Mouse (Mus musculus) gastrocnemius, adult 2 months (tissue): ENCODE data around the gene Necap1. TPM values are rescaled to one million over a fixed set of nuclear protein-coding genes. Genes with fewer than 3 reads are reported as not detected.

Experiments
- DNase-seq: peaks from one replicate; pipeline ENCODE4 v3.0.0; 2022
- H3K27ac ChIP-seq: fragments of 200-600 bp; 2 replicates; pipeline ENCODE4 v1.8.1; 2022; ENCODE audit warnings: mild to moderate bottlenecking
- H3K4me3 ChIP-seq: fragments of 200-600 bp; 2 replicates; pipeline ENCODE4 v1.8.1; 2022; ENCODE audit warnings: mild to moderate bottlenecking, moderate library complexity
- CTCF ChIP-seq: fragments of 200-600 bp; IDR thresholded peaks from 2 replicates; pipeline ENCODE4 v1.8.1; 2022; ENCODE audit warnings: antibody characterized with exemption, mild to moderate bottlenecking, moderate library complexity
- intact Hi-C: fragments of 180-260 bp; cut with DNase I; formaldehyde crosslinking; loops from one replicate; pipeline ENCODE4 v1.15.1; 2025
- total RNA-seq, 2 experiments: library from RNA; stranded (reverse); gene quantifications; 2 replicates each; pipeline ENCODE4 v1.2.3; 2021

The Necap1 gene
- total RNA-seq, 2 experiments from 2014 or later, result 15.2 to 16.2 TPM

GRCm38 (mm10) chr6:122862434-122862833 lies 11.8 kb upstream of the Necap1 start:
- intact Hi-C loops, result no loop called here
- TF ChIP-seq CTCF, result peak; percentile 28; the same call in 1 of the 2 replicates
- H3K4me3 ChIP-seq, result no peak overlapping the region
- H3K27ac ChIP-seq, result no peak overlapping the region
- DNase-seq, result no peak

GRCm38 (mm10) chr6:122862871-122863270 lies 11.4 kb upstream of the Necap1 start:
- H3K27ac ChIP-seq, result no peak overlapping the region
- TF ChIP-seq CTCF, result no peak
- DNase-seq, result no peak
- H3K4me3 ChIP-seq, result no peak overlapping the region
- intact Hi-C loops, result no loop called here

- intact Hi-C loops, result no loop called here
- Histone ChIP-seq H3K4me3 (no peak overlapping the region), H3K27ac (no peak overlapping the region)
- TF ChIP-seq CTCF, result peak; percentile 41; the same call in 1 of the 2 replicates
- no peak for DNase-seq
Measured at GRCm38 (mm10) chr6:122867914-122868313, 6.4 kb upstream of the Necap1 start.

GRCm38 (mm10) chr6:122869846-122870245 lies 4.4 kb upstream of the Necap1 start:
- TF ChIP-seq CTCF, result no peak
- intact Hi-C loops, result loop anchor here (5.0 kb wide), 2 partner anchors 43 to 68 kb away; partner anchors contain the start of gene Slc2a3
- DNase-seq, result no peak
- Histone ChIP-seq H3K27ac (no peak overlapping the region), H3K4me3 (no peak overlapping the region)

- no peak for DNase-seq
- Histone ChIP-seq H3K27ac (0 out of 2 replicates have a peak overlapping the region, but pooled peaks have one; percentile 29), H3K4me3 (no peak overlapping the region)
- no peak for TF ChIP-seq CTCF
- intact Hi-C loops, result loop anchor here (5.0 kb wide), 2 partner anchors 45 to 70 kb away; partner anchors contain the start of gene Slc2a3
Measured at GRCm38 (mm10) chr6:122872800-122873199, 1.5 kb upstream of the Necap1 start.

- no peak for DNase-seq
- peak overlapping the region; percentile 93 for H3K4me3 ChIP-seq
- intact Hi-C loops, result loop anchor here (2.0 to 5.0 kb wide), 3 partner anchors 48 to 73 kb away; partner anchors contain the start of gene Slc2a3
- H3K27ac ChIP-seq, result peak overlapping the region; percentile 95
- no peak for TF ChIP-seq CTCF
Measured at GRCm38 (mm10) chr6:122874720-122875389, 581 bp downstream of the Necap1 start.

- Histone ChIP-seq H3K4me3 (no peak overlapping the region), H3K27ac (no peak overlapping the region)
- intact Hi-C loops, result no loop called here
- no peak for DNase-seq
- TF ChIP-seq CTCF, result no peak
Measured at GRCm38 (mm10) chr6:122879141-122879735, 5.0 kb downstream of the Necap1 start.

- Histone ChIP-seq H3K27ac (no peak overlapping the region), H3K4me3 (no peak overlapping the region)
- DNase-seq, result no peak
- intact Hi-C loops, result no loop called here
- no peak for TF ChIP-seq CTCF
Measured at GRCm38 (mm10) chr6:122879781-122880505, 5.7 kb downstream of the Necap1 start.

- Histone ChIP-seq H3K4me3 (no peak overlapping the region), H3K27ac (no peak overlapping the region)
- TF ChIP-seq CTCF, result no peak
- intact Hi-C loops, result no loop called here
- no peak for DNase-seq
Measured at GRCm38 (mm10) chr6:122881287-122881686, 7.0 kb downstream of the Necap1 start.

GRCm38 (mm10) chr6:122883603-122884002 lies 9.3 kb downstream of the Necap1 start:
- Histone ChIP-seq H3K27ac (no peak overlapping the region), H3K4me3 (no peak overlapping the region)
- no peak for DNase-seq
- no peak for TF ChIP-seq CTCF
- intact Hi-C loops, result no loop called here

GRCm38 (mm10) chr6:122889599-122889998 lies 15.3 kb downstream of the Necap1 start:
- no peak for TF ChIP-seq CTCF
- intact Hi-C loops, result no loop called here
- DNase-seq, result no peak
- no peak overlapping the region for H3K4me3 ChIP-seq
- no peak overlapping the region for H3K27ac ChIP-seq

- peak; percentile 53 for DNase-seq
- no peak overlapping the region for H3K27ac ChIP-seq
- H3K4me3 ChIP-seq, result no peak overlapping the region
- TF ChIP-seq CTCF, result peak; percentile 82
- intact Hi-C loops, result no loop called here
Measured at GRCm38 (mm10) chr6:122892442-122893049, 18.3 kb downstream of the Necap1 start.

GRCm38 (mm10) chr6:122919922-122920321 lies 45.6 kb downstream of the Necap1 start:
- intact Hi-C loops, result no loop called here
- Histone ChIP-seq H3K27ac (no peak overlapping the region), H3K4me3 (no peak overlapping the region)
- no peak for DNase-seq
- TF ChIP-seq CTCF, result no peak
